Mouse (Mus musculus) olfactory bulb, adult 2 months (tissue): ENCODE results near the gene Prss22. TPM values are rescaled to one million over a fixed set of nuclear protein-coding genes. Genes with fewer than 3 reads are reported as not detected.

Experiments used
- H3K27ac ChIP-seq: fragments of 200-500 bp; 2 replicates; pipeline ENCODE4 v1.5.1; 2012; ENCODE audit warnings: low read depth, low read length; ENCODE audit not compliant: insufficient read depth
- H3K4me1 ChIP-seq: fragments of 200-500 bp; 2 replicates; pipeline ENCODE4 v1.6.1; 2012; ENCODE audit warnings: low read length; ENCODE audit not compliant: control insufficient read depth, insufficient read depth
- H3K4me3 ChIP-seq: fragments of 200-500 bp; 2 replicates; pipeline ENCODE4 v1.5.1; 2012; ENCODE audit warnings: mild to moderate bottlenecking, low read depth, low read length, moderate library complexity; ENCODE audit not compliant: insufficient read depth
- CTCF ChIP-seq: fragments of 200-500 bp; IDR thresholded peaks from 2 replicates; pipeline ENCODE4 v1.5.1; 2012; ENCODE audit warnings: low read depth, mild to moderate bottlenecking, low read length, moderate library complexity; ENCODE audit not compliant: insufficient read depth
- POLR2A ChIP-seq: fragments of 200-500 bp; IDR thresholded peaks from 2 replicates; pipeline ENCODE4 v1.6.1; 2012; ENCODE audit warnings: mild to moderate bottlenecking, low read depth, low read length, moderate library complexity; ENCODE audit not compliant: insufficient read depth
- WGBS: fragments of 180-500 bp; shearing (Covaris S2); methylation state at CpG from one replicate; pipeline ENCODE4 v1.1.7; 2018; 5-methylcytosine and 5-hydroxymethylcytosine counted together
- polyA plus RNA-seq: library from polyadenylated mRNA; stranded (reverse); fragments of >200 nt; gene quantifications from 2 replicates; pipeline ENCODE4 v1.2.4, GENCODE M21; 2012; ENCODE audit warnings: low replicate concordance; ENCODE audit not compliant: missing spikeins, insufficient read depth, insufficient read length

Gene Prss22
- not detected in 2 replicates for polyA plus RNA-seq

GRCm38 (mm10) chr17:23997901-23998300 is at the start of gene Prss22:
Gene Prss22, minus strand, starts transcription at chr17:23998100.
- no peak within 1 kb of the TSS for H3K27ac ChIP-seq
- peaks cover 22% of the 10 kb centered on the region for H3K4me1 ChIP-seq
- TF ChIP-seq POLR2A (no peak), CTCF (no peak)
- 78% methylated on average over 2 of the region's 2 CpGs for WGBS
- no peak within 1 kb of the TSS for H3K4me3 ChIP-seq

GRCm38 (mm10) chr17:24046026-24046425 is 48.1 kb upstream of the Prss22 start:
- 53% methylated on average over 5 of the region's 5 CpGs for WGBS
- no peak overlapping the region for H3K4me3 ChIP-seq
- TF ChIP-seq CTCF (no peak), POLR2A (no peak)
- no peak overlapping the region for H3K27ac ChIP-seq
- no peaks in the 10 kb centered on the region for H3K4me1 ChIP-seq

GRCm38 (mm10) chr17:24045608-24046007 is 47.7 kb upstream of the Prss22 start:
- 76% methylated on average over 10 of the region's 10 CpGs for WGBS
- no peak overlapping the region for H3K27ac ChIP-seq
- H3K4me1 ChIP-seq = no peaks in the 10 kb centered on the region
- no peak overlapping the region for H3K4me3 ChIP-seq
- TF ChIP-seq POLR2A (no peak), CTCF (no peak)

- H3K27ac ChIP-seq = no peak overlapping the region
- WGBS = 64% methylated on average over 5 of the region's 5 CpGs
- H3K4me3 ChIP-seq = no peak overlapping the region
- TF ChIP-seq POLR2A (no peak), CTCF (no peak)
- no peaks in the 10 kb centered on the region for H3K4me1 ChIP-seq
Observed at GRCm38 (mm10) chr17:24044482-24044881, 46.6 kb upstream of the Prss22 start.

- Histone ChIP-seq H3K4me3 (no peak within 1 kb of the TSS), H3K27ac (no peak within 1 kb of the TSS), H3K4me1 (no peaks in the 10 kb centered on the region)
- WGBS = 70% methylated on average over 4 of the region's 4 CpGs
- no peak for TF ChIP-seq POLR2A
- no peak for TF ChIP-seq CTCF
Observed at GRCm38 (mm10) chr17:24037844-24038243, 39.9 kb upstream of the Prss22 start, which contains the start of gene Prss27. Gene Prss27, plus strand, starts transcription at chr17:24038144.

GRCm38 (mm10) chr17:24037360-24037759 is 39.5 kb upstream of the Prss22 start:
- Histone ChIP-seq H3K27ac (no peak overlapping the region), H3K4me3 (no peak overlapping the region), H3K4me1 (no peaks in the 10 kb centered on the region)
- TF ChIP-seq CTCF (no peak), POLR2A (no peak)
- WGBS = 83% methylated on average over 13 of the region's 13 CpGs

- TF ChIP-seq POLR2A = no peak
- no peak for TF ChIP-seq CTCF
- 70% methylated on average over 6 of the region's 6 CpGs for WGBS
- H3K4me1 ChIP-seq = no peaks in the 10 kb centered on the region
Observed at GRCm38 (mm10) chr17:24036954-24037353, 39.1 kb upstream of the Prss22 start.

GRCm38 (mm10) chr17:24035087-24035486 is 37.2 kb upstream of the Prss22 start:
- TF ChIP-seq CTCF (no peak), POLR2A (no peak)
- Histone ChIP-seq H3K27ac (no peak overlapping the region), H3K4me3 (no peak overlapping the region), H3K4me1 (no peaks in the 10 kb centered on the region)
- 89% methylated on average over 7 of the region's 7 CpGs for WGBS

More at GRCm38 (mm10) chr17:24036954-24037353, 39.1 kb upstream of the Prss22 start:
- no peak overlapping the region for H3K27ac ChIP-seq
- no peak overlapping the region for H3K4me3 ChIP-seq

GRCm38 (mm10) chr17:24030551-24030950 is 32.7 kb upstream of the Prss22 start:
- WGBS = 81% methylated on average over 18 of the region's 22 CpGs
- H3K27ac ChIP-seq = no peak overlapping the region
- no peak overlapping the region for H3K4me3 ChIP-seq
- TF ChIP-seq POLR2A = no peak
- TF ChIP-seq CTCF = no peak
- no peaks in the 10 kb centered on the region for H3K4me1 ChIP-seq

GRCm38 (mm10) chr17:24029477-24029876 is 31.6 kb upstream of the Prss22 start:
- Histone ChIP-seq H3K4me1 (no peaks in the 10 kb centered on the region), H3K27ac (no peak overlapping the region), H3K4me3 (no peak overlapping the region)
- TF ChIP-seq CTCF = no peak
- no peak for TF ChIP-seq POLR2A
- 79% methylated on average over 7 of the region's 7 CpGs for WGBS
